Mouse (Mus musculus) brain, embryonic 18.5 days (tissue): ENCODE results near the gene Ninj2.
"Not testable (repeated sequence)": the region's sequence is repeated elsewhere in the genome, so short reads cannot be mapped to it uniquely, and the experiment has no call there.

Source experiments
- DNase-seq: peaks from one replicate; pipeline ENCODE4 v3.0.0-alpha.2; 2012; ENCODE audit warnings: low read depth, low spot score

Gene Ninj2

GRCm38 (mm10) chr6:120093100-120093499, at the start of gene Ninj2:
Gene Ninj2, plus strand, starts transcription at chr6:120093350.
- DNase-seq: no peak

GRCm38 (mm10) chr6:120045406-120045805, 47.7 kb upstream of the Ninj2 start:
- no peak for DNase-seq

GRCm38 (mm10) chr6:120047705-120048292, 45.4 kb upstream of the Ninj2 start:
- no peak for DNase-seq

- no peak for DNase-seq
These were observed 38.7 kb upstream of the Ninj2 start for GRCm38 (mm10) chr6:120054412-120054811.

- no peak for DNase-seq
These were observed 37.2 kb upstream of the Ninj2 start for GRCm38 (mm10) chr6:120055666-120056540.

GRCm38 (mm10) chr6:120062934-120063333, 30.2 kb upstream of the Ninj2 start:
- no peak for DNase-seq

GRCm38 (mm10) chr6:120064627-120065026, 28.5 kb upstream of the Ninj2 start:
- no peak for DNase-seq

GRCm38 (mm10) chr6:120065552-120066177, 27.5 kb upstream of the Ninj2 start:
- no peak for DNase-seq

GRCm38 (mm10) chr6:120069546-120069945, 23.6 kb upstream of the Ninj2 start:
- no peak for DNase-seq

- DNase-seq: no peak
These were observed 20.5 kb upstream of the Ninj2 start for GRCm38 (mm10) chr6:120072630-120073029.

GRCm38 (mm10) chr6:120076619-120077450, 16.3 kb upstream of the Ninj2 start:
- no peak for DNase-seq

- no peak for DNase-seq
These were observed 13.6 kb upstream of the Ninj2 start for GRCm38 (mm10) chr6:120079547-120079946.

GRCm38 (mm10) chr6:120081516-120081915, 11.6 kb upstream of the Ninj2 start:
- no peak for DNase-seq

GRCm38 (mm10) chr6:120082251-120082950, 10.7 kb upstream of the Ninj2 start:
- DNase-seq: no peak

- DNase-seq: no peak
These were observed 10.2 kb upstream of the Ninj2 start for GRCm38 (mm10) chr6:120082951-120083411.

GRCm38 (mm10) chr6:120083442-120083841, 9.7 kb upstream of the Ninj2 start:
- no peak for DNase-seq

- DNase-seq: no peak
These were observed 8.2 kb upstream of the Ninj2 start for GRCm38 (mm10) chr6:120084983-120085382.

GRCm38 (mm10) chr6:120085832-120086231, 7.3 kb upstream of the Ninj2 start:
- DNase-seq: no peak

GRCm38 (mm10) chr6:120087041-120087440, 6.1 kb upstream of the Ninj2 start:
- not testable (repeated sequence) for DNase-seq

GRCm38 (mm10) chr6:120090712-120091248, 2.4 kb upstream of the Ninj2 start:
- DNase-seq: no peak

GRCm38 (mm10) chr6:120091956-120092355, 1.2 kb upstream of the Ninj2 start:
- no peak for DNase-seq
